Mouse (Mus musculus) spleen, postnatal 0 days (tissue): ENCODE measurements around the gene Zfp366. TPM values are rescaled to one million over a fixed set of nuclear protein-coding genes. Genes with fewer than 3 reads are reported as not detected.

ENCODE experiments used
- polyA plus RNA-seq: library from polyadenylated mRNA; unstranded; fragments of >200 nt; fragmentation: Nextera tagmentation; extraction: Ambion mirVana; gene quantifications from 2 replicates; pipeline ENCODE4 v1.2.1, GENCODE M21; 2015

The Zfp366 gene
- polyA plus RNA-seq: 0.63 and 0.89 TPM in 2 replicates

GRCm38 (mm10) chr13:99184155-99184886, at the start of gene Zfp366:
Gene Zfp366, plus strand, starts transcription at chr13:99184823.

Other genes with a start within 250 kb of the Zfp366 start
- not detected in 2 replicates for gene 1700024P04Rik, start 200.3 kb upstream of the Zfp366 start, polyA plus RNA-seq
- gene Ptcd2, start 159.9 kb downstream of the Zfp366 start, polyA plus RNA-seq: 29.6 and 29.8 TPM in 2 replicates
- gene Mrps27, start 160.0 kb downstream of the Zfp366 start, polyA plus RNA-seq: 20.3 and 22.0 TPM in 2 replicates